Comparison of ENCODE assay signal across 10 mouse cellular contexts in the genomic region with DNA sequence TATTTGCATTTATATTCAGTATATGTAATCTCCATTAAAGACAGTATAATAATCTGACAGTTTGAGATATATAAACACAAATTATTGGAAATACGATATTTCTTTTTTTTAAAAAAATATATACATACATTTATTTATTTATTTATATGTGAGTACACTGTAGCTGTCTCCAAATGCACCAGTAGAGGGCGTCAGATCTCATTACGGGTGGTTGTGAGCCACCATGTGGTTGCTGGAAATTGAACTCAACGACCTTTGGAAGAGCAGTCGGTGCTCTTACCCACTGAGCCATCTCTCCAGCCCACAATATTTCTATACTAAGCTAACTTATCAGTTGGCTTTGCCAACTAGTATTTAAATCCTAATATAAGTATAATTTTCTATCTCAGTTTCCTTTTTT. TPM values are rescaled to one million over a fixed set of nuclear protein-coding genes. Genes with fewer than 3 reads are reported as not detected.
A peak's percentile ranks its signal among the peaks of the same experiment; 100 is the strongest.
DNase-seq lines count a peak whose midpoint lies in the region; ATAC-seq and TF ChIP-seq lines count a peak whose summit lies in the region.
"Had no signal": no experiment of that assay in that cellular context is flagged by ENCODE, and none has a peak within 500 bp of the region (broad histone marks: within the 10 kb centered on the region; RNA-seq: fewer than 3 reads in every experiment).

No protein-coding gene starts in this region.

- no peak for TF ChIP-seq POLR2A in thymus, adult 2 months (IDR thresholded peaks at IDR 0.05; ENCODE audit: control insufficient read depth, extremely low read depth, insufficient read depth, low read length, poor library complexity)

- DNase-seq in cerebellum, postnatal 14 days: peak; percentile 46 to 72
- no peak for DNase-seq in cerebellum, adult 9-10 months
- DNase-seq in midbrain, embryonic 14.5 days: peak; percentile 62
- DNase-seq in induced T-regulatory cell, adult 2 months (ENCODE audit: low read depth): peak; percentile 87
- peak; percentile 62 for DNase-seq in thymus, adult 2 months

- H3K4me3 ChIP-seq in midbrain, embryonic 14.5 days (replicated peaks; ENCODE audit: low read depth, low read length): no peak overlapping the region
- no peak overlapping the region for H3K4me3 ChIP-seq in midbrain, embryonic 16.5 days (ENCODE audit: low read depth, low read length)
- H3K4me3 ChIP-seq in thymus, adult 2 months (ENCODE audit: control insufficient read depth, insufficient read depth, low read length): no peak overlapping the region
- H3K4me3 ChIP-seq in forebrain, embryonic 12.5 days (replicated peaks): no peak overlapping the region
- H3K4me3 ChIP-seq: heart, embryonic 13.5 days; lung, embryonic 15.5 days had no signal

- H3K27ac ChIP-seq in midbrain, embryonic 14.5 days (replicated peaks; ENCODE audit: low read depth, low read length): no peak overlapping the region
- no peak overlapping the region for H3K27ac ChIP-seq in midbrain, embryonic 16.5 days (ENCODE audit: low read length)
- no peak overlapping the region for H3K27ac ChIP-seq in thymus, adult 2 months (ENCODE audit: control insufficient read depth, insufficient read depth, low read length)
- H3K27ac ChIP-seq in forebrain, embryonic 12.5 days: no peak overlapping the region
- H3K27ac ChIP-seq: heart, embryonic 13.5 days; lung, embryonic 15.5 days had no signal

- 56% methylated on average over 5 of the region's 5 CpGs for WGBS in midbrain, embryonic 14.5 days
- WGBS in midbrain, embryonic 16.5 days: 58% methylated on average over 5 of the region's 5 CpGs
- 49% methylated on average over 5 of the region's 5 CpGs for WGBS in thymus, adult 2 months
- WGBS in forebrain, embryonic 12.5 days: 62% methylated on average over 5 of the region's 5 CpGs

- H3K4me2 ChIP-seq in midbrain, embryonic 14.5 days (ENCODE audit: low read length): no peak overlapping the region
- H3K4me2 ChIP-seq in midbrain, embryonic 16.5 days (ENCODE audit: low read length): no peak overlapping the region
- no peak overlapping the region for H3K4me2 ChIP-seq in forebrain, embryonic 12.5 days
- H3K4me2 ChIP-seq: heart, embryonic 13.5 days; lung, embryonic 15.5 days had no signal

- no peak for TF ChIP-seq CTCF in thymus, adult 2 months (IDR thresholded peaks at IDR 0.05; ENCODE audit: borderline replicate concordance, control insufficient read depth, extremely low read depth, insufficient read depth, low read length, poor library complexity)

- H3K27me3 ChIP-seq in midbrain, embryonic 14.5 days (ENCODE audit: control insufficient read depth, insufficient read depth, low read length): no peaks in the 10 kb centered on the region
- H3K27me3 ChIP-seq in midbrain, embryonic 16.5 days (ENCODE audit: control insufficient read depth, insufficient read depth, low read depth, low read length): no peaks in the 10 kb centered on the region
- no peaks in the 10 kb centered on the region for H3K27me3 ChIP-seq in thymus, adult 2 months (ENCODE audit: control insufficient read depth, insufficient read depth, low read length)
- no peaks in the 10 kb centered on the region for H3K27me3 ChIP-seq in forebrain, embryonic 12.5 days
- H3K27me3 ChIP-seq: heart, embryonic 13.5 days; lung, embryonic 15.5 days had no signal

- ATAC-seq in midbrain, embryonic 14.5 days (ENCODE audit: low FRiP score, low TSS enrichment): no peak
- ATAC-seq in midbrain, embryonic 16.5 days: no peak
- ATAC-seq in erythroid progenitor cell, adult 5-6 weeks (replicated peaks; ENCODE audit: low FRiP score, poor library complexity, severe bottlenecking): no peak
- no peak for ATAC-seq in forebrain, embryonic 12.5 days (ENCODE audit: low FRiP score)

- H3K9ac ChIP-seq in midbrain, embryonic 14.5 days (replicated peaks; ENCODE audit: low read length): no peak overlapping the region
- no peak overlapping the region for H3K9ac ChIP-seq in midbrain, embryonic 16.5 days (ENCODE audit: low read depth, low read length)
- H3K9ac ChIP-seq in forebrain, embryonic 12.5 days: no peak overlapping the region
- H3K9ac ChIP-seq: heart, embryonic 13.5 days; lung, embryonic 15.5 days had no signal

- H3K9me3 ChIP-seq in midbrain, embryonic 14.5 days (ENCODE audit: control insufficient read depth, low read length): no peaks in the 10 kb centered on the region
- no peaks in the 10 kb centered on the region for H3K9me3 ChIP-seq in midbrain, embryonic 16.5 days (replicated peaks; ENCODE audit: control insufficient read depth, low read length, poor library complexity, severe bottlenecking)
- H3K9me3 ChIP-seq in forebrain, embryonic 12.5 days: no peaks in the 10 kb centered on the region
- H3K9me3 ChIP-seq: heart, embryonic 13.5 days; lung, embryonic 15.5 days had no signal

- peaks cover 63% of the 10 kb centered on the region for H3K36me3 ChIP-seq in midbrain, embryonic 14.5 days (ENCODE audit: control insufficient read depth, insufficient read depth, low read length)
- peaks cover 16% of the 10 kb centered on the region for H3K36me3 ChIP-seq in midbrain, embryonic 16.5 days (ENCODE audit: control insufficient read depth, insufficient read depth, low read length)
- H3K36me3 ChIP-seq in thymus, adult 2 months (ENCODE audit: control insufficient read depth, insufficient read depth, low read length): peaks cover 69% of the 10 kb centered on the region
- H3K36me3 ChIP-seq in forebrain, embryonic 12.5 days (replicated peaks): peaks cover 68% of the 10 kb centered on the region

- no peaks in the 10 kb centered on the region for H3K4me1 ChIP-seq in midbrain, embryonic 14.5 days (ENCODE audit: control insufficient read depth, insufficient read depth, low read length)
- H3K4me1 ChIP-seq in midbrain, embryonic 16.5 days (ENCODE audit: control insufficient read depth, insufficient read depth, low read length): no peaks in the 10 kb centered on the region
- no peaks in the 10 kb centered on the region for H3K4me1 ChIP-seq in thymus, adult 2 months (replicated peaks; ENCODE audit: control insufficient read depth, insufficient read depth, low read length)
- no peaks in the 10 kb centered on the region for H3K4me1 ChIP-seq in forebrain, embryonic 12.5 days
- H3K4me1 ChIP-seq: heart, embryonic 13.5 days; lung, embryonic 15.5 days had no signal

RNA-seq across cellular contexts. Expression of a gene that starts 6.2 kb away (rescaled TPM):
- 14.5 and 16.3 TPM in 2 replicates for polyA plus RNA-seq in midbrain, embryonic 14.5 days (2014; fragmentation: Nextera tagmentation; extraction: Ambion mirVana)
- polyA plus RNA-seq in midbrain, embryonic 16.5 days (2015; fragmentation: Nextera tagmentation; extraction: Ambion mirVana): 21.2 and 26.0 TPM in 2 replicates
- not detected in 2 replicates for polyA plus RNA-seq in thymus, adult 2 months (2012; rRNA removed)
- not detected in 2 replicates for total RNA-seq in erythroid progenitor cell, adult 5-6 weeks (2015; ENCODE audit: low replicate concordance)
- not detected in 2 replicates for total RNA-seq in erythroid progenitor cell, adult 5-6 weeks (2017; ENCODE audit: low replicate concordance)
- polyA plus RNA-seq in forebrain, embryonic 12.5 days (2016; fragmentation: Nextera tagmentation; extraction: Ambion mirVana): 15.6 and 19.5 TPM in 2 replicates

RNA-seq across cellular contexts. Expression of a gene that starts 30.1 kb away (rescaled TPM):
- polyA plus RNA-seq in midbrain, embryonic 14.5 days (2014; fragmentation: Nextera tagmentation; extraction: Ambion mirVana): 90.0 and 119 TPM in 2 replicates
- 68.6 and 75.8 TPM in 2 replicates for polyA plus RNA-seq in midbrain, embryonic 16.5 days (2015; fragmentation: Nextera tagmentation; extraction: Ambion mirVana)
- polyA plus RNA-seq in thymus, adult 2 months (2012; rRNA removed): 45.3 and 57.7 TPM in 2 replicates
- total RNA-seq in erythroid progenitor cell, adult 5-6 weeks (2015; ENCODE audit: low replicate concordance): 13.3 and 21.8 TPM in 2 replicates
- total RNA-seq in erythroid progenitor cell, adult 5-6 weeks (2017; ENCODE audit: low replicate concordance): 14.8 and 23.3 TPM in 2 replicates
- 123 and 124 TPM in 2 replicates for polyA plus RNA-seq in forebrain, embryonic 12.5 days (2016; fragmentation: Nextera tagmentation; extraction: Ambion mirVana)

RNA-seq across cellular contexts. Expression of a gene that starts 33.0 kb away (rescaled TPM):
- polyA plus RNA-seq in midbrain, embryonic 14.5 days (2014; fragmentation: Nextera tagmentation; extraction: Ambion mirVana): 34.8 and 38.4 TPM in 2 replicates
- polyA plus RNA-seq in midbrain, embryonic 16.5 days (2015; fragmentation: Nextera tagmentation; extraction: Ambion mirVana): 37.0 and 39.4 TPM in 2 replicates
- polyA plus RNA-seq in thymus, adult 2 months (2012; rRNA removed): 9.3 and 9.9 TPM in 2 replicates
- 0.36 and 1.3 TPM in 2 replicates for total RNA-seq in erythroid progenitor cell, adult 5-6 weeks (2015; ENCODE audit: low replicate concordance)
- total RNA-seq in erythroid progenitor cell, adult 5-6 weeks (2017; ENCODE audit: low replicate concordance): 0.38 and 1.2 TPM in 2 replicates
- 29.6 and 29.9 TPM in 2 replicates for polyA plus RNA-seq in forebrain, embryonic 12.5 days (2016; fragmentation: Nextera tagmentation; extraction: Ambion mirVana)

Comparison
In these comparisons a context has a peak if more than half of its experiments do, and no peak if none do; other contexts are left out.
1. RNA of a gene that starts 6.2 kb away (polyA plus RNA-seq): 21.2 to 26.0 TPM in midbrain, embryonic 16.5 days, 15.6 to 19.5 TPM in forebrain, embryonic 12.5 days and 14.5 to 16.3 TPM in midbrain, embryonic 14.5 days; not detected in thymus, adult 2 months; every median in the first group is over 10 times any median in the second.